Mouse (Mus musculus): Measurements from ENCODE around the gene Olfr870.
"Not testable (repeated sequence)": the region's sequence is repeated elsewhere in the genome, so short reads cannot be mapped to it uniquely, and the experiment has no call there.

Gene Olfr870

DNA sequence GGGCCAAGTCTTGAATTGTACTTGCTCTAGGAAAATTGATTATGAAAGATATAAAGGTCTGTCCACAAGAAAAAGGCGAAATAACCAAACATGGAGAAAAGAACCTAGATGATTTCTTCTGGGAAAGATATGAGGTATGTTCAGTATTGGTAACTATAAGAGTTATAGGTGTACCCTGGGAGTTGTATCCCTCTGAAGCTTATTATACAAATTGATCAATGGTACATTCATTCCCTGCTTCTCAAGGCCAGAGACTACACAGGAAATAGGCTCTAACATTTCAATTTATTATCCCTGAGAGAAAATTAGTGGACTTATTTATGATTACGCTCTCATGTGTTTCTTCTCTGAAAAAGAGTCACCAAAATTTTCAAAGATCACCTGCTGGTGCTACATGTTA is at the start of gene Olfr870:
Gene Olfr870 (minus strand): TSS at position 101 of the 400 bp plus-strand sequence.
- no peak for DNase-seq

DNA sequence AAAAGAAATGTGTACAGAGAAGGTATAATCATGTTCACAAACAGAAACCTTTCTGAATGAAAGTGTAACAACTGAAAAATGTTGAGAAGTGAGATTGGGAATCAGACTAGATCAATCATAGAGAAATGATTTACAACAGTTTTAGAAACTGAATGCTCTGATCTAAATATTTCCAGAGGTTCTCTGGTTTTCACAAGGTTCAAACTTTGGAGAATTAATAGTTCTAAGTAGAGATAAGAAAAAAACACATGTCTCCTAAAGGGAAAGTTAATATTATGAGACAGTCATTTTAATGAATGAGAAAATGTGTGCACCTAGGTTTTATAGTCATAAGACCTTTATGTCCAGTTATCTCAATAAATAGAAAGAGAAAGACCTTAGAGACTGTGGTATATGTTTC is 38.0 kb upstream of the Olfr870 start, which contains the start of gene Olfr871:
Gene Olfr871 (plus strand): TSS at position 301 of the 400 bp plus-strand sequence.
- DNase-seq: no peak

DNA sequence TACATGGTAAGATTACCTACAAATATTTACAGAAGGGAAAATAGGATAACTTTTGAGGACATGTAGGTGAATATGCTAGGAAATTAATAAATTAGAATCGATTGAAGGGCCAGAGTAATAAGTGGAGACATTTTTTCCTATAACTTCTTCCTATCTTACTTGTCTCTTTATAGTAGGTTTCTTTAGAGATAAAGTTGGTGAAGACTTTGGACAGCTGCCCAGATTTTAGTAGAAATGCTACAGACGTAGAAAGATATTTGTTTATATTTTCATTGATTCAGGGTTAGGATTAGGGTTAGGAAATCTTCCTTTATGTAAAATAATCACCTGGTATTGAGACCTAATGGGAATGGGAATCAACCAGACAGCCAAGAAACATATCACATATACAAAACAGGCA is 37.6 kb upstream of the Olfr870 start:
- DNase-seq: no peak

DNA sequence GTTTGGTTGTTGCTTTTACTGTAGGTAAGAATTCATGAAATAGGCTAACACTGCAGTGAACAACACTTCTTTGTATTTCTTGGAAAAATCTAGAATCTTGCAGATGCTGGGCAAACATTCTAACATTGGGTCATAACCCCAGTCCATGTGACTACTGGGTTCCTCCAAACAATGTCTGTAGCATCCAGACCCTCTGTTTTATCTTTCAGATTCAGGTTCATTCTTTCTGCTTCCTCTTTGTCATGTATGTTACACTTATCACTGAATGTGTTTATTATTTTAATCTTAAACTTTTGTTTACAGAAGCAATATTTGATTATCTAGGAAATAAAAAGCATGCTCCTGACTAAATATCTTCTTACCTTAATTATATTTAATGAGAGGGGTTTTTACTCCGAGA is 37.0 kb upstream of the Olfr870 start:
- no peak for DNase-seq

DNA sequence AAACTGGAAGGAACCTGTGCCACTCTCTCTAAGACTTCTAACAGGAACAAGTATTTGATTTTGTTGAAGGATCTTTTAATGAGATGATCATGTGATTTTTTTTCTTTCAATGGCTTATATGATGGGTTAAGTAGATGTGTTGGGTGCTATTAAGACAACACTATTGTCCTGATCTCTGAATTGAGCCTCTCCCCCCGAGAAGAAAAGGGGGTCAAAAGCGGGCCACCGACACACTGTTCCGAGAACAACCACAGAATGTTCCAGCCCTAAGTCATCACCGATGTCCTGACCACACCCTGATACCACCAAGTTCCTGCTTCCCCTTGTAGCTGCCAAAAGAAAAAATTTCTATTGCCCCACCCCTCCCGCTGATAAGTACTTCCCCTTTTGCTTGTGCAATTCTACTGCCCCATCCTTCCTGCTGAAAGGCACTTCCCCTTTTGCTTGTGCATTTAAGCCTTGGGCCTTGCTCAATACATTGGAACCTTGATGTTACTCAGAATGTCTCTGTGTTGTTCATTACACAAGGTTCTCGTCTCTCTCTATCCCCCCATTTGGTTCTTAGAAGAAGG is 29.6 kb upstream of the Olfr870 start:
- DNase-seq: not testable (repeated sequence)

- DNase-seq: no peak
Measured at GRCm38 (mm10) chr9:20202131-20202530, 28.3 kb upstream of the Olfr870 start.

DNA sequence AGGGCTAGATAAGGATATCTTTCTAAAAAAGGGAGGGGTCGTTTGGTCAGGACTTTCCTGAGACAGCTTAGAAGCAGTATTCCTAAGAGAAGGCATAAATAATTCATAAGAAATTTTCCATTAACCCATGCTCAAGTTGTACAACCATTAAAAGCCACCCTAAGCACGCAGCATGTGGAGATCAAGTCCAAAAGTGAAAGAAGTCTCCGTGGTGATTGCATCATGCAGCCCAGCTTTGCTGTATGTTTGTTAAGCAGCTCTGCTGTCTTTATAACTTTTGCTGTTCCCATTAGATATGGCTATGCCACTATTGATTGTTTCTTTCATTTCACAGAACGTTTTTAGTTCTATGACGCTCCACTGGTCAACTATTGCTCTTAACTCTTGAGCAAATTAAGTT is 5.6 kb upstream of the Olfr870 start:
- no peak for DNase-seq

- no peak for DNase-seq
Measured at GRCm38 (mm10) chr9:20149706-20150105, 24.2 kb downstream of the Olfr870 start.

GRCm38 (mm10) chr9:20128709-20129108 is 45.1 kb downstream of the Olfr870 start, which contains the start of gene Olfr869:
TSS of gene Olfr869 (plus strand) at chr9:20129009.
- no peak for DNase-seq

Measured in kidney, postnatal 25 days (tissue).